Mouse (Mus musculus) T-helper 2 cell (primary cell): Measurements from ENCODE around the gene Scarf2.

ENCODE experiments used
- in situ Hi-C: fragments of 300-600 bp; cut with MboI, MseI; formaldehyde crosslinking; loops from one replicate; pipeline ENCODE4 v1.15.1; 2025; ENCODE audit warnings: high pct_unique_total_duplicates

Gene Scarf2

DNA sequence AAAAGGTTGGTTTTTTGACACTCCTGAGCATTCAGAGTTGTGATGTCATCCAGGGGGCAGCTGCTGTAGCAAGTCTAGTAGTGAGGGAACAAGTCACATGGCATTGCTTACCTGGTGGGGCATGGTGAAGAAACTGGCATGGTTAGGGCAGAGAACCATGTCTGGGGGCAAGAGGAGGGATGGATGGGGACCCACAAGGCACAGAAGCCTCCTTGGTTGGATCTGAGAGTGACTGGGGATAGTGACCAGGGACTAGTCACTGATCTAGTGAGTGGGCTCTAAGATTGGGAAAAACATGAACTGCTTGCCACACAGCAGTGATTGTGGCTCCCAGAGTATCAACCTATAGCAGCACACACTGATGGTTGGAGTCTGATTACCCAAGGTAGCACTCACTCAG lies 2.5 kb downstream of the Scarf2 start:
- in situ Hi-C loops = no loop called here

GRCm38 (mm10) chr16:17801777-17802455 lies 4.8 kb downstream of the Scarf2 start:
- in situ Hi-C loops = loop anchor here (5.0 kb wide), 1 partner anchor 60 kb away; no protein-coding TSS in a partner anchor

- in situ Hi-C loops = loop anchor here (5.0 kb wide), 1 partner anchor 60 kb away; no protein-coding TSS in a partner anchor
Measured at GRCm38 (mm10) chr16:17802456-17802838, 5.4 kb downstream of the Scarf2 start.

DNA sequence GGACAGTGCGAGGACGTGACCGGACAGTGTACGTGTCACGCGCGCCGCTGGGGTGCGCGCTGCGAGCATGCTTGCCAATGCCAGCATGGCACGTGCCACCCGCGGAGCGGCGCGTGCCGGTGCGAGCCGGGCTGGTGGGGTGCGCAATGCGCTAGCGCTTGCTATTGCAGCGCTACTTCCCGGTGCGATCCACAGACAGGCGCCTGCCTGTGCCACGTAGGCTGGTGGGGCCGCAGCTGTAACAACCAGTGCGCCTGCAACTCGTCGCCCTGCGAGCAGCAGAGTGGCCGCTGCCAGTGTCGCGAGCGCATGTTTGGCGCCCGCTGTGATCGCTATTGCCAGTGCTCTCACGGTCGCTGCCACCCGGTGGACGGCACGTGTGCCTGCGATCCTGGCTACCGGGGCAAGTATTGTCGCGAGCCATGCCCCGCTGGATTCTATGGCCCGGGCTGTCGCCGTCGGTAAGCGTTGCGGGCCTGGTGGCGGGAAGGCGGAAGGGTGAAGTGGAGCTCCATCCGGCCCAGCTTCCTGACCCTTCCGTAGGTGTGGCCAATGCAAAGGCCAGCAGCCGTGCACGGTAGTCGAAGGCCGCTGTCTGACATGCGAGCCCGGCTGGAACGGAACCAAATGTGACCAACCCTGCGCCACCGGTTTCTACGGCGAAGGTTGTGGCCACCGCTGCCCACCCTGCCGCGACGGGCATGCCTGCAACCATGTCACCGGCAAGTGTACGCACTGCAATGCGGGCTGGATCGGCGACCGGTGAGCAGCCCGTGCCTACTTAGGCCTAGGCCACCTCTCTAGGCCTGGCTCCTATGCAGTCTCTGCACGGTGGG lies 6.0 kb downstream of the Scarf2 start:
- in situ Hi-C loops = loop anchor here (5.0 kb wide), 1 partner anchor 61 kb away; no protein-coding TSS in a partner anchor

- in situ Hi-C loops = loop anchor here (5.0 kb wide), 1 partner anchor 62 kb away; no protein-coding TSS in a partner anchor
Measured at GRCm38 (mm10) chr16:17803675-17804448, 6.8 kb downstream of the Scarf2 start.

- in situ Hi-C loops = loop anchor here (5.0 kb wide), 1 partner anchor 62 kb away; no protein-coding TSS in a partner anchor
Measured at GRCm38 (mm10) chr16:17804449-17804912, 7.4 kb downstream of the Scarf2 start.

GRCm38 (mm10) chr16:17804982-17805381 lies 7.9 kb downstream of the Scarf2 start:
- in situ Hi-C loops = loop anchor here (5.0 kb wide), 1 partner anchor 63 kb away; no protein-coding TSS in a partner anchor

- in situ Hi-C loops = no loop called here
Measured at GRCm38 (mm10) chr16:17806581-17807191, 9.6 kb downstream of the Scarf2 start.

DNA sequence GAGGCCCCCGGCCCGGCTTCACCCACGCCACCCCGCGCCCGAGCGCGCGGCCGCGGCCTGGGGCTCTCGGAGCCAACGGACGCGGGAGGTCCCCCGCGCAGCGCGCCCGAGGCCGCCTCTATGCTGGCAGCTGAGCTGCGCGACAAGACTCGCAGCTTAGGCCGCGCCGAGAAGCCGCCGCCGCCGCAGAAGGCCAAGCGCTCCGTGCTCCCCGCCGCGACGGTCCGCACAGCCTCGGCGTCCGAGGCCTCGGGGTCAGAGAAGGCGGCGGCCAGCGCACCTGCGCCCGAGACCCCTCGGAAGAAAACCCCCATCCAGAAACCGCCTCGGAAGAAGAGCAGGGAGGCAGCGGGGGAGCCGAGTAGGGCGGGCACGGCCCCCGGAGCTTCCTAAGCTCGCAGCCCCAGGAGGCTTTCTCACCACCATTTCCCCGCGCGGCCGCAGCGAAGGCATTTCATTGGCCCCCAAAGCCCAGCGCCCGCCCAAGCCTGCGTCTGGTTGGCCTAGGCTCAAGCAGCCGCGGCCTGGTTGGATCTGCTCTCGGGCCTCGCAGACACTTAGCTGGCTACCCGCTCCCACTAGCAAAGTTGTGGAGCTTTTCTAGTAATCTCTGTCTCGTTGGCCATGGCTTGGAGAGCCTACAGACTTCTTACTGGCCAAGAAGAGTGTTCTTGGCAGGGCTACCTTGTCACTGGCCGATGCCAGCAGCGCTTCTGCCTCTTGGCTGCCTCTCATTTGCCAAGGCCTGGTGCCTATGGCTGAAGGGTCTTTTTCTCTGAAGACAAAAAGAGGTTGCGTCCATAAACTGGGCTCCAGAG lies 10.3 kb downstream of the Scarf2 start:
- in situ Hi-C loops = no loop called here

GRCm38 (mm10) chr16:17809125-17809524 lies 12.0 kb downstream of the Scarf2 start:
- in situ Hi-C loops = no loop called here

- in situ Hi-C loops = loop anchor here (10.0 kb wide), 1 partner anchor 1125 kb away; no protein-coding TSS in a partner anchor
Measured at GRCm38 (mm10) chr16:17809711-17810110, 12.6 kb downstream of the Scarf2 start.

- in situ Hi-C loops = loop anchor here (10.0 kb wide), 1 partner anchor 1123 kb away; no protein-coding TSS in a partner anchor
Measured at GRCm38 (mm10) chr16:17812120-17812519, 15.0 kb downstream of the Scarf2 start.

GRCm38 (mm10) chr16:17813173-17813572 lies 16.1 kb downstream of the Scarf2 start:
- in situ Hi-C loops = loop anchor here (10.0 kb wide), 1 partner anchor 1122 kb away; no protein-coding TSS in a partner anchor

- in situ Hi-C loops = loop anchor here (10.0 kb wide), 1 partner anchor 1119 kb away; no protein-coding TSS in a partner anchor
Measured at GRCm38 (mm10) chr16:17815411-17816402, 18.6 kb downstream of the Scarf2 start.

- in situ Hi-C loops = loop anchor here (10.0 kb wide), 1 partner anchor 1118 kb away; no protein-coding TSS in a partner anchor
Measured at GRCm38 (mm10) chr16:17816528-17816927, 19.4 kb downstream of the Scarf2 start.

DNA sequence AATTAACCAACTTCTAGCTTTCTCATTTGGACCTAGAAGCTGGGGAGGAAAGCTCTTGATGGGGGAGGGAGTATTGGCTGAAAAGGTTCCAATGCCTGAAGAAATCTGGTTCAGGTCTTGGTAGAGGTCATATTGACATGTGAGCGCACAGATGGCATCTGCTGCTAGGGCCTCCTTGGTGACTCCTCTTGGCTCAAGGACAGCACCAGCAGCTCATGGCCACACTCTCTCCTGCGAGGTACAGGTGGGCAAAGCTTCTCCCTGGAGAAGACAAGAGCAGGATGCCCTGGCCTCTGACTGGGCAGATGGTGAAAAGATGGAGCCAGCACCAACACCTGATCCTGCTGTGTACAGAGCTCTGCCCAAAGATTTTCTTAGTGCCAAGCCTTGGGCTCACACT lies 29.4 kb downstream of the Scarf2 start:
- in situ Hi-C loops = no loop called here

DNA sequence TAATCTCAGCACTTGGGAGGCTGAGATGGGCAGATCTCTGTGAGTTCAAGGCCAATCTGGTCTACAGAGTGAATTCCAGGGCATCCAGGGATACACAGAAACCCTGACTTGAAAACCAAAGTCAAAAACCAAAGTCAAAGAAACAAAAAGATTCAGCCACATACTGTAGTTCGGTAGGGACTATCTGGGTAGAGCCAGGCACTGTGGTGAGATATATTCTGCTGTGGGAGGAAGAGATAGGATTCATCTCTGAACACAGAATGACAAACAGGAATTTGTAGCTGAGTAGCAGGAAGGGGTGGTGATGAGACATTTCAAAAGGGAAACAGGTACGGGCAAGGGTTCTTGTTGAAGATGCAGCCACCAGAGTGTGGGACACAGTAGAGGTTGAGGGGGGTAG lies 31.1 kb downstream of the Scarf2 start:
- in situ Hi-C loops = no loop called here

- in situ Hi-C loops = no loop called here
Measured at GRCm38 (mm10) chr16:17828867-17829266, 31.8 kb downstream of the Scarf2 start.
